Comparison of ENCODE assay signal across 9 mouse cellular contexts in the genomic region with DNA sequence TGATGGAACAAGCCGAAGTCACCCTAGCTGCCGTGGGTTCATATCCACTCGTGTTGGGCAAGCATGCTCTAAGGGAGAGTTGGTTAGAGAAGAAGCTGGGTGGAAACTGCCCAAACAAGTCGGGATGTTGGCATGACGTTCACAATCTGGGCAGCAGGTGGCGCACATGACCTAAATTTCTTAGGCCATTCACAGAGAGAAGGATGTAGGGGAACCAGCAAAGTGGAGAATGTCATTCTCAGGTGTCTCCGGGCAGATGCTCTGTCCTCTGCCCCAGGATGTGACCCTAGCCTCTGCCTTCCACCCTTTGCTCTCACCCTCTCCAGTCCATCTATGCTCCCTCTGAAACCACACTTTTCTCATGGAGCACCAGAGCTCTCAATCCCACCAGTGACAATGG.
DNase-seq lines count a peak whose midpoint lies in the region; ATAC-seq and TF ChIP-seq lines count a peak whose summit lies in the region.
"Had no signal": no experiment of that assay in that cellular context is flagged by ENCODE, and none has a peak within 500 bp of the region (broad histone marks: within the 10 kb centered on the region; RNA-seq: fewer than 3 reads in every experiment).

No protein-coding gene starts in this region.

- WGBS in lung, postnatal 0 days, result 7% methylated on average over 7 of the region's 7 CpGs

- intact Hi-C loops in heart, postnatal 14 days (cut with DNase I), result loop anchor here (1.0 to 10.0 kb wide), 4 partner anchors 24 to 291 kb away; no protein-coding TSS in a partner anchor

- H3K9ac ChIP-seq in lung, postnatal 0 days (replicated peaks; ENCODE audit: low read depth), result no peak overlapping the region
- H3K9ac ChIP-seq: heart, embryonic 15.5 days had no signal

- 0 out of 2 replicates have a peak, but pooled peaks cover 4% of the 10 kb centered on the region for H3K27me3 ChIP-seq in lung, postnatal 0 days (replicated peaks; ENCODE audit: insufficient read depth, low read length)

- ATAC-seq in erythroblast, adult 5-6 weeks (replicated peaks; ENCODE audit: low FRiP score, poor library complexity, severe bottlenecking), result peak; percentile 55; the same call in 1 of the 2 replicates
- 0 out of 2 replicates have a peak, but pooled peaks have one; percentile 33 for ATAC-seq in lung, postnatal 0 days

- no peaks in the 10 kb centered on the region for H3K9me3 ChIP-seq in lung, postnatal 0 days (ENCODE audit: low read length)
- H3K9me3 ChIP-seq: heart, embryonic 15.5 days had no signal

- no peak overlapping the region for H3K27ac ChIP-seq in bone marrow macrophage, adult 2 months (ENCODE audit: insufficient read depth, low read depth, low read length)
- H3K27ac ChIP-seq in layer of hippocampus, adult 2 months, result peak overlapping the region; percentile 77
- H3K27ac ChIP-seq in lung, postnatal 0 days (ENCODE audit: low read length), result no peak overlapping the region
- H3K27ac ChIP-seq: heart, embryonic 15.5 days had no signal

- TF ChIP-seq EP300 in lung, postnatal 0 days (IDR thresholded peaks at IDR 0.05), result no peak

- peaks cover 37% of the 10 kb centered on the region for H3K4me1 ChIP-seq in bone marrow macrophage, adult 2 months (ENCODE audit: control insufficient read depth, insufficient read depth, low read length)
- no peaks in the 10 kb centered on the region for H3K4me1 ChIP-seq in lung, postnatal 0 days (ENCODE audit: insufficient read depth, low read depth, low read length)

- H3K4me3 ChIP-seq in bone marrow macrophage, adult 2 months (ENCODE audit: insufficient read depth, low read length), result no peak overlapping the region
- no peak overlapping the region for H3K4me3 ChIP-seq in layer of hippocampus, adult 2 months
- no peak overlapping the region for H3K4me3 ChIP-seq in lung, postnatal 0 days (ENCODE audit: low read depth, low read length)
- H3K4me3 ChIP-seq: heart, embryonic 15.5 days had no signal

- peak; percentile 80 for DNase-seq in ES-CJ7 (ENCODE audit: low read depth, low spot score)
- peak; percentile 83 to 90 for DNase-seq in heart, postnatal 14 days
- peak; percentile 84 to 95 for DNase-seq in layer of hippocampus, adult 2 months (ENCODE audit: low spot score in 2 of 2)
- DNase-seq in lung, postnatal 0 days (ENCODE audit: low spot score), result peak; percentile 84
- peak; percentile 78 for DNase-seq in ovary, postnatal 36 days (ENCODE audit: low spot score)
- peak; percentile 85 for DNase-seq in thymus, postnatal 14 days

- no peaks in the 10 kb centered on the region for H3K36me3 ChIP-seq in lung, postnatal 0 days (ENCODE audit: insufficient read depth, low read length)
- H3K36me3 ChIP-seq: heart, embryonic 15.5 days had no signal

- TF ChIP-seq CTCF in bone marrow macrophage, adult 2 months (IDR thresholded peaks at IDR 0.05; ENCODE audit: low read depth, low read length), result peak; percentile 87
- TF ChIP-seq CTCF in layer of hippocampus, adult 2 months (conservative IDR thresholded peaks at IDR 0.05), result peak; percentile 88
- TF ChIP-seq CTCF in lung, postnatal 0 days (IDR thresholded peaks at IDR 0.05), result peak; percentile 94

- no peak overlapping the region for H3K4me2 ChIP-seq in lung, postnatal 0 days (replicated peaks; ENCODE audit: low read depth, low read length)
- H3K4me2 ChIP-seq: heart, embryonic 15.5 days had no signal

- no peak for TF ChIP-seq POLR2A in bone marrow macrophage, adult 2 months (IDR thresholded peaks at IDR 0.05; ENCODE audit: borderline replicate concordance, low read depth, low read length)
